Mouse (Mus musculus) heart, postnatal 25 days (tissue): Measurements from ENCODE around the gene Zic4. TPM values are rescaled to one million over a fixed set of nuclear protein-coding genes. Genes with fewer than 3 reads are reported as not detected.

Experiments
- DNase-seq: peaks from one replicate; pipeline ENCODE4 v3.0.0; 2022; ENCODE audit warnings: low spot score
- intact Hi-C: fragments of 180-260 bp; cut with DNase I; formaldehyde crosslinking; loops from one replicate; pipeline ENCODE4 v1.15.1; 2025
- total RNA-seq, 2 experiments: library from RNA; stranded (reverse); gene quantifications; 2 replicates each; pipeline ENCODE4 v1.2.3; 2021

The Zic4 gene
- total RNA-seq, result not detected

- DNase-seq, result no peak
- intact Hi-C loops, result no loop called here
Observed at GRCm38 (mm10) chr9:91361856-91362601, at the start of gene Zic4. Zic4 (plus strand) TSS chr9:91362413.

- no peak for DNase-seq
- intact Hi-C loops, result no loop called here
Observed at GRCm38 (mm10) chr9:91347591-91347990, 14.6 kb upstream of the Zic4 start.

DNA sequence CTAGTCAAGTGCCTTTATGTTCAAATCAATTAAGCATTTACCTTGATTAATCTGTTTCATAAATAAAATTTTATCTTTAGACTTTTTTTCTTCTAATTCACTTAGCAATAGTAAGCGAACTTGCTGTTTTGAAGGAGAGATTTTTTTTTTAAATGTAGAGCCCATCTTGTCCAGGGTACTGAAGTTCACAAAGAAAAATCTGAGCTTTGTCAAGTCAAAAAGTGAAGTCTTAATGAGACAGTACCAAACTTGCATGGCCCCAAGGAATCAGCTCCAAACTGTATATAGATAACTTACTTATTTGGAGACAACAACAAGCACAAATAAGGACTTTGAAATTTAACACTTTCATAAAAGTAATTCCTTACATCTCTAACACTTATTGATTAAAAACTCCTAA lies 13.5 kb upstream of the Zic4 start:
- intact Hi-C loops, result no loop called here
- DNase-seq, result no peak

DNA sequence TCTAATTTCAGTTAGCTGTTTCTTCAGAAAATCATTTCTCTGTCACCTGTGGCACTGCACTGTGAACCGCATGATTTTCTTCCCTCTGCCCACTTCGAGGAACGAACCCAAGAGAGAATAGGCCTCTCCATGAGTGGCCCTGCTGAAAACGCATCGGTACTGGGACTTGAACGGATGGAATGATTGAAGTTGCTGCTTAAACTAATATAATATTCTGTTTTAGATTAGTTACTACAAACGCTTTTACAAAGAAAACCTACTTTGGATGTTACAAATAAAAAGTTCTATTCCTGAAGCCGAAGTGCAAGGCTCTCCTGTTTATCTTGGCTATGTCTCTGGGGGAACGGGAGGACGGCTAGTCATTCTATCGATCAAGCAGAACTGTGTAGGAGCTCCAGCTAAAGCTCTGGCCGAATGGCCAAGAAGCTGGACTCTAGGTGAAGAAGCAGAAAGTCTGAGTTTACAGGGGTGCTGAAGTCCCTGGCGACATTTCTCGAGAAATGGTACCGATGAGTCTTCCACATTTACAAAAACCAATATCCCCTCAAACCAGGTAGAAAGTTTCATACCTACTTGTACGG lies 11.9 kb upstream of the Zic4 start:
- intact Hi-C loops, result no loop called here

GRCm38 (mm10) chr9:91350861-91351291 lies 11.3 kb upstream of the Zic4 start:
- intact Hi-C loops, result no loop called here

More for the DNA sequence above, 11.9 kb upstream of the Zic4 start:
- no peak for DNase-seq

GRCm38 (mm10) chr9:91351361-91351760 lies 10.9 kb upstream of the Zic4 start:
- intact Hi-C loops, result no loop called here

More at GRCm38 (mm10) chr9:91350861-91351291, 11.3 kb upstream of the Zic4 start:
- no peak for DNase-seq

DNA sequence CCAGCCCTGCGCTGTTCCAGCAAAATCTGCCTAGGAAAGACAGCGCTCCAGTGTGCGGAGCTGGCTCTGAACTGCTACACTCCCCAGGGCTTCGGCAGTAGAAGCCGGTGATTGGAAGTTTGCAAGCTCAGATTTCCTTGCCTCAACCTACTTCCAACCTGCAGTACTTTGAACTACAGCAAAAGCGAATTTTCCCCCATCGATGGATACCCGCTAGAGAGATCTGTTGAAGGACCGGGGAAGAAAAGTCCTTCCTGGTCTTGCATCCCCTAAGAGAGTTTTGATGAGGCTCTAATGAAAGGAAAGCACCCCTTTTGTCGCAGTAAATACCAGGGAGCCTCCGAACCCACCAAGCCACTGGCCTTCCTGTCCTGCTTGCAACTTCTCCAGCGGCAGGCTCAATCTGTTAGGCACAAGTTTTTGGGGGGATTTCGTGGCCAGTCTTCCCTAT lies 10.2 kb upstream of the Zic4 start:
- no peak for DNase-seq
- intact Hi-C loops, result no loop called here

More at GRCm38 (mm10) chr9:91351361-91351760, 10.9 kb upstream of the Zic4 start:
- no peak for DNase-seq

DNA sequence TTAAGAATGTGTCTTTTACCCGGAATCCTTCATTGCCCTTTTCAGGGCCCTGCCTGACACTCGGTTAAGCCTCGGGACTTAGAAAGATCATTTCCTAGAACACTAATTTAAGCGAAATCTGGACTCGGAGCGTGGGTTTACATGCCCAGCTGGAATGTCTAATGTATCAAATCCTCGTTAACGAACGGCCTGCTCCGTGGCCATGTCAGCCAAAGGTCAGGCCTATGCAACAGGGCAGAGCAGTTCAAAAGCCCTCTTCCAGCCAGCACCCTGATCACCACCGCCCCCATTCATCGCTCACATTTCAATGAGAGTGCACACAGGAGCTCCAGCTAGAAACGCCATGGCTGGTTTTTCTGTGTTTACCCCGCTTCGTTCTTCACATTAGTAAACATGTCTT lies 9.4 kb upstream of the Zic4 start:
- intact Hi-C loops, result no loop called here

GRCm38 (mm10) chr9:91353551-91354433 lies 8.4 kb upstream of the Zic4 start:
- intact Hi-C loops, result no loop called here
- no peak for DNase-seq

More for the DNA sequence above, 9.4 kb upstream of the Zic4 start:
- DNase-seq, result no peak

DNA sequence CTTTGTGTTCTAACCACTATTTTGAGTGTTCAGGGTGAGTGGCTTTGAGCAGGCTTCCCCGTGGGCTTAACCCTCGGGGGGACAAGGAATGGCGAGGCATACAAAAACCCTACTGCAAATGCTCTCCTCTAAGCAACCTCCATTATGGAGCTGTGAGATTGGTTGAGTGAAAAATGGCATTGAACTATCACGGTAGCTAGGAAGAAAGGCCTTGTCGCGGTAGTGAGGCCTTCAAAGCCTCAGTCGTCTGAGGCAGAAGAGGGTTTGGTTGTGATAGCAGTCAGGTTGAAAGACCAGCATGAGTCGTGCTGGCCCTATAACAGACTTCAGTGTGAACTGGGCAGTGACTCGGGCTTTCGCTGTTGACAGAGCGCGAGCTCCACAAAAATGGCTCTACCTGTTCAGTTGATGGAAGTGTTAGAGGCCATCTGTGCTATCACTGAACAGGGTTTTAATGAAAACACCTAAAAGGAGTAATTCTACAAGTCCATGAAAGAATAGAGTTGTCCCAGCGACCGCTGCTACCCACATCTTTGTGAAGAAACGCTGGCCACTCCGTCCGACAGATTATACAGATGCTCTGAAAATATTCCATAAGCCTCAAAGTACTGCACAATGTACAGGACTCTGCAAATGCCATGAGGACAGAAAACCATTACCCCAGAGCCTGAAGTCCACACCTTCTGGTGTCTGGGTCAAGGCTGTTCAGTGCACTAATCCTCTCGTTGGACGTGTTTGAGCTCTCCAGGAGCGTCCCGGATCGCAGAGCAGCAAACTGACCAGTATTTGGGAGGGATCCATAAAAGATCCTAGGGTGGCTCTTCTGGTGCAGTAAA lies 7.6 kb upstream of the Zic4 start:
- no peak for DNase-seq
- intact Hi-C loops, result no loop called here

DNA sequence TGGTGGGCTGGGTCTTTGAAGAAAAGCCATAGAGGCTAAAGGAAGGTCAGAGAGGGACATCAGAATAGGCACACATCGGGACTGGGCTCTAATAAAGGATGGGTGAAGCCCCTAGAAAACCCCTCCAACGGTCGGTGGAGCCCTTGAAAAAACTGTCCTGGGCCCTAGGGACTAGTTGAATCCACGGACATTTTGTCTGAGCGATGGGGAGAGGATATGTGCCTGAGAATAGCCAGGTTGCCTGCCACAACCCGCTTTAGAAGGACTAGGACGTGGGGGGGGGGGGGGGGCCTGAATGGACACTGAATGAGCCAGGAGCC lies 7.0 kb upstream of the Zic4 start:
- no peak for DNase-seq
- intact Hi-C loops, result no loop called here

DNA sequence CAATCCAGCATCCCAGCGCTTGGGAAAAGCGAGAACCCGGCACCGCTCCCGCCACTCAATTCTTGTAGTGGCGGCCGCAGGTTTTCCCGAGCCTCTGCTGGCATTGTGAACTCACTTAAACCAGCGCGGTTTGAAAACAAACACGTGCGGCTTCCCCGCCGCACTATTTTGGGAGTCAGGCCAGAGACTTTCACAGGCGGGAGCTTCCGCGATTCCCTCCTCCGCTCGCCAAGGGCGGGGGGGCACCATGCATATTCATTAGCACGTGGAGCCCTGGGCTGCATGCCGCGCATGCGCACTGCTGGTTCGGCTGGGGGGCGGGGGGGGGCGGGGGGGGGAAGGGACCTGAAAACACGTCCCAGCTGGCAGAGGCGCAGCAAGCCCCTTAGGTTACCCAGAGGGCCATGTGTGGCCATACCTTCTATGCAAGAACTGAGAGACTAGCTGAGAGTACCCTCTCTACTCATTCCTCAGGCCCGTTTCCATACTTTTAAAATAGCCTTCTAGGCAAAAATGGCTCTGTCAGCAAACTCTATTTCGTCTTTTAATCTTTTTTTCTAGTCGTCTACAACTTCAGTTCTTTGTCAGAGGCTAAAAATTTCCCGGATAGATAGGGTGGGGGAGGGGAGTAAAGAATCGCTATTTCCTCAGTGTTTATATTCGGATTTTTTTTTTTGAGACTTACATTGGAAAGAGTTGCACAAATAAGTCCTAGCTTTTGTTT lies 6.4 kb upstream of the Zic4 start:
- no peak for DNase-seq
- intact Hi-C loops, result no loop called here

GRCm38 (mm10) chr9:91356353-91356740 lies 5.9 kb upstream of the Zic4 start:
- intact Hi-C loops, result no loop called here
- no peak for DNase-seq

DNA sequence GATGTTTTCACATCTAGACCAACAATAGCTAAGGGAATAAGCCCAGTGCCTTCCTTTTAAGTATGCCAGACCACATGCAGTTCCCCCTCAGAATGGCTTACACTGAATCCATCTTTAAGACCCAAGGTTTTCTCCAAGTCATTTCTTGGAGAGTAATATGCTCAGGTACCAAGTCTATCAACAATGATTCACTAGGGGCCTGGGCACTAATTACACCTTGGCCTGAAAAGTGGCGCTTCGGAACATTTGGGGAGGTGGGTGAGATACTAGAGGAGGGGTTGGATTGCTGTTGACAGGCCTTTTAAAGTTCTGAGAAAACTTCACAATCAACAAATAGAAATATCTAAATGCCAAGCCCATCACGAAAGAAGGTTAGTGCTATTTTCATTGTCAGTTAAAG lies 4.9 kb upstream of the Zic4 start:
- no peak for DNase-seq
- intact Hi-C loops, result no loop called here

DNA sequence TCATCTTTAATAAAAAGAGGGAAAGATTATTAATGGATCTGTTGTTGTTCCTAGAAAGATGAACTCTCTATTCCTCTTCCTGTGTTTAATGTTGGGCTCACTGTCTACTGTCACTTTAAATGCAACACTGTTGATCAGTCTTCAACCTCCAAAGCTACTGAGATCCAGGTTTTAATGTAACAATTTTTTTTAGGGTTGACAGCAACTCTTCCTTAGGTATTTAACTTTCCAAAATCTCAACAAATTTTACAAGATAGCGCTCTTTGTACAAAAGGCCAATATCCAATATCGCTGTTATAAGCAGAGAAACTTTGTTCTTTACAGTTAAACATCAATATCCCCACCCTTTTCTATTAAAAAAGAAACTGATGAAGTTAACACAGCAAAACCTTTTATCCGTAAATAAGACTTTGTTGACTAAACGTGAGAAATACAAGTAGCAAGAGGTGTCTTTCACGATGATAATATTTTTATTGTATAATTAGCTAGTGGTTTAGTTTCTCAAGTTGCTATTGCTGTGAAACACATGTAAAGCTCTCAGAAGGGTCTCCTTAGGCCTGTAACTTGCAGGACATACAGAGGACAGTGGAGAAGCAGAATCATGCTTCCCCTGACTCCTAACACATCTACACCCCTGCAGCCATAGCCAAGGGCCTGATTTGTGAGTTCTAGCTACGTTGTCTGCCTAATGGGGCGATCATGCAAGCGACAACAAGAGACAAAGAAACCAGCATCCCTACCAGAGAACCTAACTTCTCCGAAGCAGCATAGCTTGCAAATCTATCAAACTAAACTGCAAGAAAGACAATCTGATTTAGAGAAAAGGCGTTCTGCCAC lies 3.1 kb upstream of the Zic4 start:
- intact Hi-C loops, result no loop called here
- DNase-seq, result no peak

DNA sequence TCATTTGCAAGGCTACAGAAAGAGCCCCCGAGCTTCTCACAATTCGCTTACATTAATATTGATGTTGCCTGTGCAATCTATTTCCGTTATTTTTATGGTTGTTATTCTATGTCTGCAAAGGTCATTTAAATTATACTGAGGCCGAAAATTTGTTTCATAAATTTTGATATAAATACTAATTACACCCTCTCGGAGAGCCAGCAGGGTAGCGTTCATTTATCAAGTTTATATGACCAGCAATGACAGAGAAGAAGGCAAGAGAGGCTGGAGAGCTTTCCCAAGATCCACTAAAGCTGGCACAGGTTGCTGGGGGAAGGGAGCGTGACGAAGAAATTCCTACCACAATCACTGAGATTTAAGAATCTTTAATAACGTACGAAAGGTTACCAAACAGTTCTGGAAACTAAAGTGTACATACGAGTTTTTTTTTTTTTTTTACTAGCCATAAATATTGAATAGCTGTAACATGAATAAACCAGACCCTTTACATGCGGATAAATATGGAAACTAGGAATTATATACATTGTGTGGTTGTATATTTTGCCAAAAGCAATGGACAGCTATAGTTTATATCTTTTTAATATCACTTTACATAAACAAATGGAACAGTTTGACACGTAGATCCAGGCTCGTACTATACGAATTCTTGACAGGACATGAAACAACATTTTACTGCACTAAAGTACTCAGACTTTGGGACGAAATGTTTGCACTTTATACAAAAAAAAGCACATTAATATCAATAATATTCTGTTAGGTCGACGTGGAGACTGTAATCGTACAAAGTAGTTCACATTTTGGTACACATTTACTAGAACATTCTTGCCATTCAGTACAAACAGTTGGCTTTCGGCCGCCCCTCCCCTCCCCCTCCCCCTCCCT lies 1.8 kb upstream of the Zic4 start:
- DNase-seq, result no peak
- intact Hi-C loops, result no loop called here

GRCm38 (mm10) chr9:91361033-91361855 lies 969 bp upstream of the Zic4 start:
- no peak for DNase-seq
- intact Hi-C loops, result no loop called here
